8 mouse cellular contexts compared by ENCODE assay signal in the genomic region with DNA sequence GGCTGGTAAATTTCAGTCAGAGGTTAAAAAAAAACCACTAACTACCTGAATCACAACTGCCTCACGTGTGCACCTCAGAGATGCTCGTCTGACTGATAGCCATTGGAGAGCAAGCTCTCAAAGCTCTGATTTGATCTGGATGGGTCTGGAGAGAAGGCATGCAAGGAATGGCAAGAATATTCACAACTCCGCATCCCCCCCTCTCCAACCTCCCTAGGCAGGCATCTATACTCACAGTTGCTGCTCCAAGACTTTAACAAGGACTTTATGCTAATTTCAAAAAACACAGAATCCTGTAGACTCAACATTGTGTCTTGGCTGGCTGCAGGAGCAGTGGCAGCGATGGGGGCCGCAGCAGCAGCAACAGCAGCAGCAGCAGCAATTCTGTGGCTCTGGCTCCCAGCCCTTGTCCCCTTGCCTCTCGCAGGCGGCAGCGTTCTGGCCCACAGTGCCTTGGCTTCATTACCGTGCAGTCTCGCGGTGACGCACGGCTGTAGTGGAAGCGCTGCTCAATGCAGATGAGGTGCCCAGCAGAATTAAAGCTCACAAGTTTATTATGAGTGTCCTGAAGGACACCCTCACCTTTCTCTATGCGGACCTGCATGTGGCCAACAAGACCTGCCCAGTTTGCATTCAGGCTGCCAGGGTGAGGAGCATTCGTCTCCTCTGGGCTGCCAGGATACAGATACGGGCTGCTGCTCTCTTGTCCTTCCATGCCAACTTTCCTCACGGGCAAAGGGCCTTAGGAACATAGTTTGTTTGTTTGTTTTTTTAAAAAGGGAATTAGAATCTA.
DNase-seq lines count a peak whose midpoint lies in the region; ATAC-seq and TF ChIP-seq lines count a peak whose summit lies in the region.

No protein-coding gene starts in this region.

- H3K27ac ChIP-seq in layer of hippocampus, adult 2 months: peak overlapping the region; percentile 59
- 0 out of 2 replicates have a peak overlapping the region, but pooled peaks have one; percentile 3 for H3K27ac ChIP-seq in kidney, adult 2 months (ENCODE audit: insufficient read depth, low read depth, low read length)
- peak overlapping the region; percentile 69 for H3K27ac ChIP-seq in neural tube, embryonic 13.5 days (replicated peaks)

- no peaks in the 10 kb centered on the region for H3K9me3 ChIP-seq in neural tube, embryonic 13.5 days

- no peaks in the 10 kb centered on the region for H3K27me3 ChIP-seq in kidney, adult 2 months (replicated peaks; ENCODE audit: control insufficient read depth, insufficient read depth, low read length)
- H3K27me3 ChIP-seq in neural tube, embryonic 13.5 days: no peaks in the 10 kb centered on the region

- peak; percentile 19 to 20 for DNase-seq in layer of hippocampus, adult 2 months (ENCODE audit: low spot score in 2 of 2)
- no peak for DNase-seq in layer of hippocampus, adult 9-10 months (ENCODE audit: low spot score)
- DNase-seq in gastrocnemius, adult 8-10 months (ENCODE audit: low spot score in 2 of 2): peak; percentile 5 to 14
- DNase-seq in kidney, adult 2 months: peak; percentile 74
- DNase-seq in urinary bladder, postnatal 4 days (ENCODE audit: low spot score in 2 of 2): no peak
- no peak for DNase-seq in adrenal gland, adult 18-20 months (ENCODE audit: low spot score in 2 of 2)

- WGBS in kidney, adult 2 months: 33% methylated on average over 18 of the region's 18 CpGs
- 65% methylated on average over 18 of the region's 18 CpGs for WGBS in neural tube, embryonic 13.5 days

- no peak for TF ChIP-seq CTCF in layer of hippocampus, adult 2 months (conservative IDR thresholded peaks at IDR 0.05)
- no peak for TF ChIP-seq CTCF in kidney, adult 2 months (conservative IDR thresholded peaks at IDR 0.05; ENCODE audit: insufficient read depth, insufficient read length, low read depth, low read length)

- no peak for TF ChIP-seq POLR2A in kidney, adult 2 months (IDR thresholded peaks at IDR 0.05; ENCODE audit: low read depth, low read length)

- H3K4me3 ChIP-seq in layer of hippocampus, adult 2 months: peak overlapping the region; percentile 17
- H3K4me3 ChIP-seq in kidney, adult 2 months (ENCODE audit: insufficient read depth, low read depth, low read length): no peak overlapping the region
- H3K4me3 ChIP-seq in neural tube, embryonic 13.5 days: no peak overlapping the region

- no peak overlapping the region for H3K9ac ChIP-seq in neural tube, embryonic 13.5 days

- peak overlapping the region; percentile 24 for H3K4me2 ChIP-seq in neural tube, embryonic 13.5 days

- no peaks in the 10 kb centered on the region for H3K36me3 ChIP-seq in kidney, adult 2 months (ENCODE audit: control insufficient read depth, insufficient read depth, low read length)
- no peaks in the 10 kb centered on the region for H3K36me3 ChIP-seq in neural tube, embryonic 13.5 days

- peaks cover 23% of the 10 kb centered on the region for H3K4me1 ChIP-seq in kidney, adult 2 months (ENCODE audit: control insufficient read depth, insufficient read depth, low read length)
- H3K4me1 ChIP-seq in neural tube, embryonic 13.5 days (replicated peaks): peaks cover 64% of the 10 kb centered on the region

- ATAC-seq in neural tube, embryonic 13.5 days (ENCODE audit: low read depth): 0 out of 2 replicates have a peak, but pooled peaks have one; percentile 28
- no peak for ATAC-seq in megakaryocyte, adult 5-6 weeks (ENCODE audit: poor library complexity, severe bottlenecking)

Comparison
In these comparisons a context has a peak if more than half of its experiments do, and no peak if none do; other contexts are left out.
1. DNase-seq: peak in layer of hippocampus, adult 2 months (2 of 2), gastrocnemius, adult 8-10 months (2 of 2) and kidney, adult 2 months (single experiment); none in layer of hippocampus, adult 9-10 months (single experiment), urinary bladder, postnatal 4 days (0 of 2) and adrenal gland, adult 18-20 months (0 of 2).
2. H3K27ac ChIP-seq: peak in every context shown above with its lines; median percentile 69 in neural tube, embryonic 13.5 days; 59 in layer of hippocampus, adult 2 months; 3 in kidney, adult 2 months.